Mouse (Mus musculus) mouse embryonic stem cell (cell line): ENCODE data around the gene Igfbp2.

Experiments used
- in situ Hi-C, 2 experiments: fragments of 300-500 bp; cut with MboI; formaldehyde crosslinking; loops; 1 replicate in 1 of 2; 3 replicates in 1 of 2; pipeline ENCODE4 v1.14.3; 2019 to 2020; ENCODE audit warnings: low sequenced_read_pairs in 2 of 2, low pct_unique_long_range_greater_than_20kb in 1 of 2, mixed read lengths in 1 of 2; ENCODE audit not compliant: unreplicated experiment in 1 of 2

Gene Igfbp2

GRCm38 (mm10) chr1:72877892-72878291, 53.6 kb downstream of the Igfbp2 start:
- in situ Hi-C loops = loop anchor here (10.0 to 25.0 kb wide), 4 partner anchors 384 to 947 kb away; no protein-coding TSS in a partner anchor

DNA sequence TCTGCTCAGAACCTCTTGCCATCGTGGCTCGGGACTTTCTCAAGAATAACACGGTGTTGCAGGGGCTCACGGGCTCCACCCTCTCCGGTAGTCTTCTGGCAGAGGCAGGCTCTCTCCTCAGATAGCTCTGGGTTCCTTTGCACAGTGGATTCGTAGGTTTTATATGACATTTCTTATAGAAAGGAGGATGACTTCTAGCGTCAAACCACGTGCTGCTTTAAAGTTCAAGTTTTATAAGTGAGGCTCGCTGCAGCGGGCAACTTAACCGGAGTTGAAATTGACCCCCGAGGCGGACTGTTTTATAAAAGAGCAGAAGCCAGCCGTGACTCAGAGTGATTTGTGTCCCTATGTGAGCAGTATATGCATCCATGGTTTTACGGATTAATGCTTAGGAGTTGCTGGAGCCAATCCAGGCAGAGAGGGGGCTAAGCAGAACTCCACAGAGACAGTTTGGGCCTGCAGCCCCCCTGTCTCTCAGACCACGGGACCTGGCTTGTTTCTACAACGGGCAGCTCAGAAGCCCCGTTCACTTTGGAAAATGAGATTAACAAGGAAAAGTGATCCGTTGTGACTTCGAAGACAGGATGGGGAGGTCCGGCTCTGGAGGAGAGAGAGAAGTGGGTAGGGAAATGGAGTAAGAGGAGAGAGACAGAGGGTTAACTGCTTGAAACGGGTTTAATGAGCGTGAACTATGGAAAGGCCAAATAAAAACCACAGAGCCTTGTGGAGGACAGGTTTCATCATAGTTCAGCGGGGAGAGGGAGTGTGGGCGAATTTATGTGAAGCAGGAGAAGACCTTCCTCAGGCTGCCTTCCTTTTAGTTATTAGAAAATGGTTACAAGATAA, 54.4 kb downstream of the Igfbp2 start:
- in situ Hi-C loops = loop anchor here (10.0 to 25.0 kb wide), 4 partner anchors 384 to 946 kb away; no protein-coding TSS in a partner anchor

GRCm38 (mm10) chr1:72879319-72879634, 55.0 kb downstream of the Igfbp2 start:
- in situ Hi-C loops = loop anchor here (10.0 to 25.0 kb wide), 4 partner anchors 383 to 946 kb away; no protein-coding TSS in a partner anchor

- in situ Hi-C loops = loop anchor here in 1 of 2 experiments (25.0 kb wide), 2 partner anchors 377 to 927 kb away; no protein-coding TSS in a partner anchor
These were observed 61.0 kb downstream of the Igfbp2 start for GRCm38 (mm10) chr1:72885111-72885818.

DNA sequence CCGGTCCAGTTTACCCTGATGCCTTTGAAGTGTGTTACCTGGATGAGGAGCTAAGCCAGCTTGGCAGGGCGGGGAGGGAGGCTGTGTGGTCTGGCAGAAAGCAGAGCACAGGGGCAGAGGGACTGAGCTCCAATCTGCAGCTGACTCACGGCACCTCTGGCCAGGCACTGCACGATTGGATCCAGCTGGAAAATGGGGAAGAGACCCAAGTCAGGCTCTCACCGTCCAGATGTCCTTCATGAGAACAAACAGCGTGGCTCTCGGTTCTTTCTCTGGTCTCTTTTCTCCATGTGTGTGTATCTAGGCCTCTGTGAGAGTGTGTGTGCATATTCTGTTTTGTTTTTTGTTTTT, 61.5 kb downstream of the Igfbp2 start:
- in situ Hi-C loops = loop anchor here in 1 of 2 experiments (25.0 kb wide), 2 partner anchors 377 to 927 kb away; no protein-coding TSS in a partner anchor

DNA sequence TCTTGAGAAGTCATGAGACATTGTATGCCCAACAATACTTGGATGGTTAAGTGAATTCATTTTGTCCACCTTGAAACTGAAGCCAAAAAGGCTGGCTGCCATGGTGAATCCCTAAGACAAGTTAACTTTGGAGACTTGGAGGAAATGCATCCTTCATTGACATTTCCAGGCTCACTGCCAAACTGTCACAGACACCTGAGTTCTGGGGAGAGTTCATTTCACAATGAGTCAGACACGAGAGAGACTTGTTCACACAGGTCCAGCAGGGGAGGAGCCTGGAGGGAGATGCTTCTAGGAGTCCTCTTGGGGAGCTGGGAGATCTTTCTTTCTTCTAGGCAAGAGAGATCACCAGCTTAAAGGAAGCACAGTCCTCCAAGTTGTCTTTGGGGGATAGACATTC, 63.6 kb downstream of the Igfbp2 start:
- in situ Hi-C loops = loop anchor here in 1 of 2 experiments (25.0 kb wide), 2 partner anchors 374 to 924 kb away; no protein-coding TSS in a partner anchor

- in situ Hi-C loops = loop anchor here in 1 of 2 experiments (25.0 kb wide), 2 partner anchors 366 to 916 kb away; no protein-coding TSS in a partner anchor
These were observed 71.5 kb downstream of the Igfbp2 start for GRCm38 (mm10) chr1:72895821-72896220.
